Comparison of ENCODE assay signal across 27 mouse cellular contexts in the genomic region with DNA sequence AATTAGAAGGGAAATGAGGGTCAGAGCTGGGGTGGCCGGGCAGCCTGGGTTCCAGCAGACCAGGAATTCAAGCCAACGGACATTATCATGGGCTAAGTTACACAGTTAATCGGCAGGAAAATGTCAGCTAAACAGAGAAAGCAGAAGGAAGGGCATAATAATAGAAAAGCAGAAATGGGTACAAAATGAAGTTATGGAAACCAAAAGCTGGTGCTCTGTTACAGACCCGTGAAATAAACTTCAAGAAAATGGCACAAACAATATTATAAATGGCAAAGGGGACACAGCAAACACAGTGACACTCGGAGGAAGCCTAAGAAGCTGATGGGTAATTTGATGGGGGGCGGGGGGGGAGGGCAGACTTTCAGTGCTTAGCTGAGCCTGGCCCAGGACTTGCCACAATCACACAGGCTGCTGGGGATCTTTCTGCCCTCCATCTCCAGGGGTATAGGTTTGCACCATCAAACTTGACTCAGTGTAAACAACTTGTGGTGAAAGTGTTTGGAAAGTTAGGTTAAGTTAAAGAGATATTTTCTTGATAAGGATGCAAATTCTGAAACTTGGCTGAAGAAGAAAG. TPM values are rescaled to one million over a fixed set of nuclear protein-coding genes. Genes with fewer than 3 reads are reported as not detected.
DNase-seq lines count a peak whose midpoint lies in the region; ATAC-seq and TF ChIP-seq lines count a peak whose summit lies in the region.
"Had no signal": no experiment of that assay in that cellular context is flagged by ENCODE, and none has a peak within 500 bp of the region (broad histone marks: within the 10 kb centered on the region; RNA-seq: fewer than 3 reads in every experiment).

No protein-coding gene starts in this region.

- peaks cover 45% of the 10 kb centered on the region for H3K4me1 ChIP-seq in liver, embryonic 12.5 days
- peaks cover 17% of the 10 kb centered on the region for H3K4me1 ChIP-seq in liver, embryonic 11.5 days (replicated peaks; ENCODE audit: control insufficient read depth, insufficient read depth, low read length)
- 0 out of 2 replicates have a peak, but pooled peaks cover 2% of the 10 kb centered on the region for H3K4me1 ChIP-seq in lung, adult 2 months (ENCODE audit: control insufficient read depth, insufficient read depth, low read length)
- H3K4me1 ChIP-seq: stomach, embryonic 15.5 days had no signal

- TF ChIP-seq POLR2A in lung, adult 2 months (IDR thresholded peaks at IDR 0.05; ENCODE audit: borderline replicate concordance, extremely low read depth, low read depth, low read length): no peak

- no peaks in the 10 kb centered on the region for H3K36me3 ChIP-seq in liver, embryonic 12.5 days
- H3K36me3 ChIP-seq in liver, embryonic 11.5 days (ENCODE audit: control insufficient read depth, insufficient read depth, low read length): no peaks in the 10 kb centered on the region
- H3K36me3 ChIP-seq: hindbrain, embryonic 15.5 days; limb, embryonic 13.5 days; liver, embryonic 15.5 days; midbrain, embryonic 13.5 days; stomach, embryonic 15.5 days had no signal

- H3K4me2 ChIP-seq in liver, embryonic 12.5 days: no peak overlapping the region
- no peak overlapping the region for H3K4me2 ChIP-seq in liver, embryonic 11.5 days
- H3K4me2 ChIP-seq: forebrain, embryonic 13.5 days; heart, embryonic 11.5 days; hindbrain, embryonic 15.5 days; limb, embryonic 13.5 days; liver, embryonic 15.5 days; midbrain, embryonic 13.5 days; stomach, embryonic 15.5 days had no signal

- DNase-seq in liver, embryonic 11.5 days (ENCODE audit: low spot score): no peak
- peak; percentile 54 for DNase-seq in CD4-positive helper T cell, adult 2 months (ENCODE audit: low read depth, low spot score)
- DNase-seq in naive thymus-derived CD4-positive, alpha-beta T cell, adult 2 months (ENCODE audit: low read depth): peak; percentile 38
- no peak for DNase-seq in thymus, postnatal 25 days
- DNase-seq in ovary, postnatal 36 days (ENCODE audit: low spot score): no peak
- no peak for DNase-seq in lung, adult 2 months
- DNase-seq: adrenal gland, postnatal 25 days; cerebellum, adult 11 months; cerebellum, adult 9-10 months; cerebellum, postnatal 36 days; gastrocnemius, postnatal 25 days; heart, adult 18-20 months; kidney, adult 18-20 months; kidney, postnatal 36 days; retina, postnatal 1 day; right cerebral cortex, postnatal 25 days had no signal

- no peak overlapping the region for H3K9ac ChIP-seq in liver, embryonic 12.5 days
- no peak overlapping the region for H3K9ac ChIP-seq in liver, embryonic 11.5 days (ENCODE audit: low read depth, low read length)
- H3K9ac ChIP-seq: forebrain, embryonic 13.5 days; hindbrain, embryonic 15.5 days; limb, embryonic 13.5 days; liver, embryonic 15.5 days; midbrain, embryonic 13.5 days; stomach, embryonic 15.5 days had no signal

- no peaks in the 10 kb centered on the region for H3K9me3 ChIP-seq in liver, embryonic 12.5 days (replicated peaks)
- H3K9me3 ChIP-seq in liver, embryonic 11.5 days (ENCODE audit: control insufficient read depth, low read length): no peaks in the 10 kb centered on the region
- H3K9me3 ChIP-seq: forebrain, embryonic 13.5 days; hindbrain, embryonic 15.5 days; limb, embryonic 13.5 days; liver, embryonic 15.5 days; midbrain, embryonic 13.5 days; stomach, embryonic 15.5 days had no signal

- no peak overlapping the region for H3K4me3 ChIP-seq in liver, embryonic 12.5 days
- H3K4me3 ChIP-seq in liver, embryonic 11.5 days (ENCODE audit: low read depth, low read length): no peak overlapping the region
- no peak overlapping the region for H3K4me3 ChIP-seq in lung, adult 2 months (replicated peaks; ENCODE audit: extremely low read depth, low read depth, low read length)
- H3K4me3 ChIP-seq: forebrain, embryonic 13.5 days; hindbrain, embryonic 15.5 days; layer of hippocampus, adult 2 months; limb, embryonic 13.5 days; liver, embryonic 15.5 days; midbrain, embryonic 13.5 days; stomach, embryonic 15.5 days had no signal

- 32% methylated on average over 6 of the region's 6 CpGs for WGBS in liver, embryonic 12.5 days (ENCODE audit: insufficient replicate concordance)
- 57% methylated on average over 6 of the region's 6 CpGs for WGBS in liver, embryonic 11.5 days
- WGBS in lung, adult 2 months: 54% methylated on average over 6 of the region's 6 CpGs

- H3K27me3 ChIP-seq in liver, embryonic 12.5 days (replicated peaks): no peaks in the 10 kb centered on the region
- H3K27me3 ChIP-seq in liver, embryonic 11.5 days (replicated peaks; ENCODE audit: control insufficient read depth, insufficient read depth, low read length): no peaks in the 10 kb centered on the region
- H3K27me3 ChIP-seq: hindbrain, embryonic 15.5 days; limb, embryonic 13.5 days; liver, embryonic 15.5 days; midbrain, embryonic 13.5 days; stomach, embryonic 15.5 days had no signal

- no peak for ATAC-seq in liver, embryonic 12.5 days
- ATAC-seq in liver, embryonic 11.5 days (replicated peaks; ENCODE audit: low FRiP score): no peak
- peak; percentile 19 for ATAC-seq in granulocyte monocyte progenitor cell, adult 5-6 weeks (replicated peaks; ENCODE audit: poor library complexity, severe bottlenecking)
- ATAC-seq: forebrain, embryonic 13.5 days; lung, postnatal 0 days; midbrain, embryonic 13.5 days had no signal

- TF ChIP-seq CTCF in lung, adult 2 months (IDR thresholded peaks at IDR 0.05; ENCODE audit: insufficient read depth, low read length): no peak

- peak overlapping the region; percentile 18; the same call in 1 of the 2 replicates for H3K27ac ChIP-seq in liver, embryonic 12.5 days
- no peak overlapping the region for H3K27ac ChIP-seq in liver, embryonic 11.5 days (ENCODE audit: low read depth, low read length)
- H3K27ac ChIP-seq: forebrain, embryonic 13.5 days; hindbrain, embryonic 15.5 days; layer of hippocampus, adult 2 months; limb, embryonic 13.5 days; liver, embryonic 15.5 days; midbrain, embryonic 13.5 days; stomach, embryonic 15.5 days had no signal

RNA-seq across cellular contexts. Expression of gene Nsmce1, which starts 4.6 kb away (rescaled TPM):
- 97.0 and 97.7 TPM in 2 replicates for polyA plus RNA-seq in liver, embryonic 12.5 days (2016; fragmentation: Nextera tagmentation; extraction: Ambion mirVana)
- polyA plus RNA-seq in liver, embryonic 11.5 days (2014; fragmentation: Nextera tagmentation; extraction: Ambion mirVana): 126 and 132 TPM in 2 replicates
- total RNA-seq in granulocyte monocyte progenitor cell, adult 5-6 weeks (2014; fragmentation: Nextera tagmentation): 54.9 and 65.5 TPM in 2 replicates
- total RNA-seq in granulocyte monocyte progenitor cell, adult 5-6 weeks (2017): 77.7 and 82.8 TPM in 2 replicates
- polyA plus RNA-seq in lung, adult 2 months (2012; rRNA removed): 35.5 and 38.0 TPM in 2 replicates

RNA-seq across cellular contexts. Expression of gene Kdm8, which starts 51.5 kb away (rescaled TPM):
- polyA plus RNA-seq in liver, embryonic 12.5 days (2016; fragmentation: Nextera tagmentation; extraction: Ambion mirVana): 11.1 and 11.7 TPM in 2 replicates
- 14.8 and 15.2 TPM in 2 replicates for polyA plus RNA-seq in liver, embryonic 11.5 days (2014; fragmentation: Nextera tagmentation; extraction: Ambion mirVana)
- total RNA-seq in granulocyte monocyte progenitor cell, adult 5-6 weeks (2014; fragmentation: Nextera tagmentation): 2.3 and 11.5 TPM in 2 replicates
- 5.5 and 7.2 TPM in 2 replicates for total RNA-seq in granulocyte monocyte progenitor cell, adult 5-6 weeks (2017)
- polyA plus RNA-seq in lung, adult 2 months (2012; rRNA removed): 4.6 and 6.0 TPM in 2 replicates

RNA-seq across cellular contexts. Expression of gene Il4ra, which starts 56.0 kb away (rescaled TPM):
- 4.1 and 5.2 TPM in 2 replicates for polyA plus RNA-seq in liver, embryonic 12.5 days (2016; fragmentation: Nextera tagmentation; extraction: Ambion mirVana)
- polyA plus RNA-seq in liver, embryonic 11.5 days (2014; fragmentation: Nextera tagmentation; extraction: Ambion mirVana): 4.4 and 5.3 TPM in 2 replicates
- 13.4 and 13.6 TPM in 2 replicates for total RNA-seq in granulocyte monocyte progenitor cell, adult 5-6 weeks (2014; fragmentation: Nextera tagmentation)
- total RNA-seq in granulocyte monocyte progenitor cell, adult 5-6 weeks (2017): 17.2 and 22.6 TPM in 2 replicates
- 75.3 and 85.2 TPM in 2 replicates for polyA plus RNA-seq in lung, adult 2 months (2012; rRNA removed)

Comparison
In these comparisons a context has a peak if more than half of its experiments do, and no peak if none do; other contexts are left out.
1. DNase-seq: peak in CD4-positive helper T cell, adult 2 months (single experiment) and naive thymus-derived CD4-positive, alpha-beta T cell, adult 2 months (single experiment); none in liver, embryonic 11.5 days (single experiment), thymus, postnatal 25 days (single experiment), ovary, postnatal 36 days (single experiment) and lung, adult 2 months (single experiment).
2. RNA of gene Il4ra, which starts 56.0 kb away (polyA plus RNA-seq): 75.3 to 85.2 TPM in lung, adult 2 months; 4.4 to 5.3 TPM in liver, embryonic 11.5 days and 4.1 to 5.2 TPM in liver, embryonic 12.5 days; every median in the first group is over 10 times any median in the second.